Mouse (Mus musculus) midbrain, embryonic 10.5 days (tissue): ENCODE data around the gene Acad11. TPM values are rescaled to one million over a fixed set of nuclear protein-coding genes. Genes with fewer than 3 reads are reported as not detected.
A peak's percentile ranks its signal among the peaks of the same experiment; 100 is the strongest.

Experiments used
- DNase-seq: peaks from one replicate; pipeline ENCODE4 v3.0.0-alpha.2; 2017; ENCODE audit warnings: low spot score
- H3K27ac ChIP-seq: fragments of 300-500 bp; sonication (generic); replicated peaks from 2 replicates; pipeline ENCODE4 v1.5.1; 2016; ENCODE audit warnings: mild to moderate bottlenecking
- H3K27me3 ChIP-seq: fragments of 300-500 bp; sonication (generic); 2 replicates; pipeline ENCODE4 v1.6.1; 2016; ENCODE audit warnings: low read depth, mild to moderate bottlenecking; ENCODE audit not compliant: poor library complexity, severe bottlenecking
- H3K36me3 ChIP-seq: fragments of 300-500 bp; sonication (generic); 2 replicates; pipeline ENCODE4 v1.6.1; 2016; ENCODE audit warnings: mild to moderate bottlenecking, moderate library complexity
- H3K4me1 ChIP-seq: fragments of 300-500 bp; sonication (generic); 2 replicates; pipeline ENCODE4 v1.6.1; 2016
- H3K4me3 ChIP-seq: fragments of 300-500 bp; sonication (generic); 2 replicates; pipeline ENCODE4 v1.5.1; 2016; ENCODE audit warnings: mild to moderate bottlenecking, moderate library complexity
- H3K9me3 ChIP-seq: fragments of 300-500 bp; sonication (generic); replicated peaks from 2 replicates; pipeline ENCODE4 v1.6.1; 2016; ENCODE audit warnings: mild to moderate bottlenecking
- WGBS: fragments of 180-500 bp; shearing (Covaris S2); methylation state at CpG from one replicate; pipeline ENCODE4 v1.1.7; 2016; 5-methylcytosine and 5-hydroxymethylcytosine counted together
- polyA plus RNA-seq: library from polyadenylated mRNA; unstranded; fragments of >200 nt; fragmentation: Nextera tagmentation; extraction: Ambion mirVana; gene quantifications from 2 replicates; pipeline ENCODE4 v1.2.1, GENCODE M21; 2016

The Acad11 gene
- polyA plus RNA-seq, 1 experiment from 2014 or later, result 8.1 TPM

GRCm38 (mm10) chr9:104128110-104128509 is 64.9 kb downstream of the Acad11 start:
- H3K4me3 ChIP-seq, result no peak overlapping the region
- no peaks in the 10 kb centered on the region for H3K27me3 ChIP-seq
- no peaks in the 10 kb centered on the region for H3K9me3 ChIP-seq
- 0 out of 2 replicates have a peak overlapping the region, but pooled peaks have one; percentile 19 for H3K27ac ChIP-seq
- H3K4me1 ChIP-seq, result peaks cover 36% of the 10 kb centered on the region
- peak; percentile 16 for DNase-seq
- 44% methylated on average over 2 of the region's 2 CpGs for WGBS
- no peaks in the 10 kb centered on the region for H3K36me3 ChIP-seq

GRCm38 (mm10) chr9:104130141-104130755 is 67.1 kb downstream of the Acad11 start:
- H3K36me3 ChIP-seq, result no peaks in the 10 kb centered on the region
- no peak overlapping the region for H3K27ac ChIP-seq
- H3K4me1 ChIP-seq, result peaks cover 20% of the 10 kb centered on the region
- WGBS, result 91% methylated on average over 9 of the region's 9 CpGs
- no peaks in the 10 kb centered on the region for H3K27me3 ChIP-seq
- H3K9me3 ChIP-seq, result no peaks in the 10 kb centered on the region
- no peak overlapping the region for H3K4me3 ChIP-seq
- no peak for DNase-seq

DNA sequence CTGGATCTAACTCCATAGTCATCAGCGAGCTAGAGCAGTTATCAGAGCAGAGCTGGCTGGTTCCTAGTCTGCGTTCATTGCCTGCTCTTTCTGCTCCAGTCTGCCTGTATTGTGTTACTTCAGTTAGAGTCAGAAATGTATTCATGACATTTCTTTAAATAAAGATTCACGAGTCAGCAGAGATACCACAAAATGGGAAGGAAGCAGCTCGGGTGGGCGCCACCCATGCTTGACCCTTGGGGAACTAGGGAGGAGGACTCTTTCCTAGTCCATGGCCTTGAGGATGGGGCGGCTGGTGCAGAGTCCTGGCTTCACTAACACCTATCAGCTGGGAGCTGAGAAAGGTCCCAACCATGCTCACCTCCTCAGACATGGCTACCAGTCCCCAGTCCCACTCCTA is 77.2 kb downstream of the Acad11 start:
- 79% methylated on average over 6 of the region's 6 CpGs for WGBS
- Histone ChIP-seq H3K9me3 (no peaks in the 10 kb centered on the region), H3K36me3 (no peaks in the 10 kb centered on the region), H3K27ac (no peak overlapping the region), H3K4me1 (no peaks in the 10 kb centered on the region), H3K27me3 (no peaks in the 10 kb centered on the region), H3K4me3 (no peak overlapping the region)
- DNase-seq, result no peak

DNA sequence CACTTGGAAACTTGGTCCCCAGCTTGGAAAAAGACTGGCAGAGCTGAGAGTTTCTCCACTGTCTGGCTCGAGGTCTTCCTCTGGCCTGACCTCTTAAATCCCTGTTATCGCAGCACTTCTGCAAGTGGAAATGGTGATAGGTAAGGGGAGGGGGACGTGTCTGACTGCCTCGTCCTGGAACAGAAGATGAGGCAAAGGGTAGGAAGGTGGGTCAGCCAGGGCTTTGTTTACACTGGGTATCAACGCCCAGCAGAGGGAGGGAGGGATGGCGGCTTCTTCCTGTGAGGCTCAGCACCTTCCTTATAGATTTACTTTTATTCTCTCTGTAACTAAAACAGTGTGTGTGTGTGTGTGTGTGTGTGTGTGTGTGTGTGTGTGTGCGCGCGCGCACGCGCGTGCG is 79.6 kb downstream of the Acad11 start:
- no peaks in the 10 kb centered on the region for H3K4me1 ChIP-seq
- no peak overlapping the region for H3K4me3 ChIP-seq
- H3K36me3 ChIP-seq, result no peaks in the 10 kb centered on the region
- DNase-seq, result no peak
- H3K27ac ChIP-seq, result no peak overlapping the region
- no peaks in the 10 kb centered on the region for H3K9me3 ChIP-seq
- WGBS, result 91% methylated on average over 14 of the region's 14 CpGs
- H3K27me3 ChIP-seq, result no peaks in the 10 kb centered on the region

DNA sequence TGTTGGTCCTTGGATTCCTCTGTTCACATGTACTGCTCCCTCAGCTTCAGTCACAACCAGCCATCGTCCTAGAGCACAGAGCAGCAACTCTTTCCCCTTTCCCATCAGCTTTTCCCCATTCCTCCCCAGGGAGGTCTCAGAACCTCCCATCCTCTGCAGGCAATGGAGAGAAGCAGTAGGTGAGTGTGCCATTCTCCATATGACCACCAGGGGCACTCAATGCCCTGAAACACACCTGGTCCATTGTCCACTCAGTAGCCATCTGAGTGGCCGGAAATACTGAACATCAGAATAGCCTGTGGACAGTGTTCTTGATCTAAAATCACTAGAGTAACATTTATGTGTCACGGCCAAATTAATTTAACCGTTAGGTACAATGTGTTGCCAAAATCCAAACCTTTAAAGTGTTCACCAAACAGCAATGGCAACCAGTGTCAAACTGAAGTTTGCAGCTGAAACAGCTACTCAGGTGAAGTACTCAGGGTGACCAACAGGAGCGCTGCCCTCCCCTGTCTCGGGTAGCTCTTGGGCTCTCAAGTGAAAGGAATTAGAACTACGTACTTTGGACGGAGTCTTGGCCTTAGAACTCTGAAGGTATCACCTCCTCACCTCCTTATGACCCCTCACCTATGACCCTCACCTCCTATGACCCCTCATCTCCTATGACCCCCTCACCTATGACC is 81.3 kb downstream of the Acad11 start:
- 84% methylated on average over 8 of the region's 8 CpGs for WGBS

GRCm38 (mm10) chr9:104146683-104147082 is 83.5 kb downstream of the Acad11 start:
- Histone ChIP-seq H3K36me3 (peaks cover 21% of the 10 kb centered on the region), H3K4me1 (no peaks in the 10 kb centered on the region), H3K4me3 (no peak overlapping the region), H3K27ac (no peak overlapping the region), H3K27me3 (no peaks in the 10 kb centered on the region), H3K9me3 (no peaks in the 10 kb centered on the region)
- 87% methylated on average over 7 of the region's 7 CpGs for whole genome bisulfite sequencing
- no peak for DNase-seq

More for the DNA sequence above, 81.3 kb downstream of the Acad11 start:
- no peaks in the 10 kb centered on the region for H3K36me3 ChIP-seq
- H3K4me3 ChIP-seq, result no peak overlapping the region
- no peaks in the 10 kb centered on the region for H3K27me3 ChIP-seq
- H3K27ac ChIP-seq, result no peak overlapping the region
- no peaks in the 10 kb centered on the region for H3K4me1 ChIP-seq
- DNase-seq, result no peak
- H3K9me3 ChIP-seq, result no peaks in the 10 kb centered on the region

GRCm38 (mm10) chr9:104148969-104149368 is 85.8 kb downstream of the Acad11 start:
- Histone ChIP-seq H3K4me1 (no peaks in the 10 kb centered on the region), H3K27me3 (no peaks in the 10 kb centered on the region), H3K36me3 (peaks cover 43% of the 10 kb centered on the region), H3K4me3 (no peak overlapping the region), H3K9me3 (no peaks in the 10 kb centered on the region), H3K27ac (no peak overlapping the region)
- WGBS, result 95% methylated on average over 7 of the region's 7 CpGs
- no peak for DNase-seq

DNA sequence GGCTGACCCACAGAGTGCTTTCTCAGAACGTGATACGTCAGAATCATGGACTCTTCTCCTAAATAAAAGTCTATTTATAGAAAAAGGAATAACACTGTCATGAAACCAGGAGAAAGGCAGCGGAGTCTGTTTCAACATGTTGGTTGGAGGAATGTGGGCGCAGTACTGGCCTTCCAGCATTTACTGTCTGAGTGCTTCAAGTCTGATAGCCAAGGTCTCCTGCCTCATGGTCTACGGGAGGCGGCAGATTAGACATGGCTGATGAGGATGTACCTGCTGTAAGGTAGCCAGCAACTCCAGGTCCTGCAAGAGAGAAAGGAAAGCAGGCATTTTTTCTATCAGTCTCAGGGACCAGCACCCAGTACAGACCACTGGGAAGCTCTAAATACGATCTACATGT is 88.9 kb downstream of the Acad11 start:
- 96% methylated on average over 7 of the region's 7 CpGs for WGBS
- DNase-seq, result no peak
- H3K36me3 ChIP-seq, result peaks cover 75% of the 10 kb centered on the region

GRCm38 (mm10) chr9:104155100-104155715 is 92.0 kb downstream of the Acad11 start:
- H3K4me1 ChIP-seq, result no peaks in the 10 kb centered on the region
- no peak for DNase-seq
- no peaks in the 10 kb centered on the region for H3K27me3 ChIP-seq
- no peak overlapping the region for H3K4me3 ChIP-seq
- peaks cover 100% of the 10 kb centered on the region for H3K36me3 ChIP-seq
- no peaks in the 10 kb centered on the region for H3K9me3 ChIP-seq
- WGBS, result 98% methylated on average over 14 of the region's 14 CpGs
- H3K27ac ChIP-seq, result no peak overlapping the region

More for the DNA sequence above, 88.9 kb downstream of the Acad11 start:
- H3K4me1 ChIP-seq, result no peaks in the 10 kb centered on the region
- no peak overlapping the region for H3K27ac ChIP-seq
- no peak overlapping the region for H3K4me3 ChIP-seq
- H3K9me3 ChIP-seq, result no peaks in the 10 kb centered on the region
- H3K27me3 ChIP-seq, result no peaks in the 10 kb centered on the region

GRCm38 (mm10) chr9:104156506-104156905 is 93.3 kb downstream of the Acad11 start:
- Histone ChIP-seq H3K27me3 (no peaks in the 10 kb centered on the region), H3K27ac (no peak overlapping the region), H3K36me3 (peaks cover 100% of the 10 kb centered on the region), H3K4me3 (no peak overlapping the region), H3K9me3 (no peaks in the 10 kb centered on the region), H3K4me1 (no peaks in the 10 kb centered on the region)
- DNase-seq, result no peak
- WGBS, result 97% methylated on average over 8 of the region's 8 CpGs

GRCm38 (mm10) chr9:104157291-104157690 is 94.1 kb downstream of the Acad11 start:
- Histone ChIP-seq H3K4me3 (no peak overlapping the region), H3K4me1 (no peaks in the 10 kb centered on the region), H3K27ac (no peak overlapping the region), H3K9me3 (no peaks in the 10 kb centered on the region), H3K36me3 (peaks cover 100% of the 10 kb centered on the region), H3K27me3 (no peaks in the 10 kb centered on the region)
- 97% methylated on average over 7 of the region's 7 CpGs for WGBS
- DNase-seq, result no peak

DNA sequence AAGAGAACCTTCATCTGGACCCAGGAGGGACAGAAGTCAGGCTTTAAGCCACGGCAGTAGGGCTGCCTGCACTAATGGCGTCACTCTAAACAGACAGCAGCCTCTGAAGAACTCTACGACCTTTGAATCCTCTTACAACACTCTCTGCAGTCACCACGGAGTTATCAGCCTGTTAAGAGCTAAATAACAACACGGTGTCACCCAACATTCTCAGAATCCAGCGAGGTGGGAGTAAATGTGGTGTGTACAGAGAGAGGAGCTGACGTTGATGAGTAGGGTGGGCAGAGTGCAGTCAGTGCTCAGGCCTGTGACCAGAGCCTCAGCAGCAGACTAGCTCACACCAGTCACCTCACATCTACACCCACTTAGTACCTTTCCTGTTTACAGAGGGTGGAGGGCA is 97.9 kb downstream of the Acad11 start:
- H3K4me1 ChIP-seq, result no peaks in the 10 kb centered on the region
- no peak overlapping the region for H3K27ac ChIP-seq
- no peaks in the 10 kb centered on the region for H3K27me3 ChIP-seq
- no peak for DNase-seq
- H3K4me3 ChIP-seq, result no peak overlapping the region
- no peaks in the 10 kb centered on the region for H3K9me3 ChIP-seq
- 91% methylated on average over 7 of the region's 7 CpGs for WGBS
- H3K36me3 ChIP-seq, result peaks cover 100% of the 10 kb centered on the region

- no peaks in the 10 kb centered on the region for H3K4me1 ChIP-seq
- peaks cover 93% of the 10 kb centered on the region for H3K36me3 ChIP-seq
- 91% methylated on average over 5 of the region's 5 CpGs for WGBS
- H3K27ac ChIP-seq, result no peak overlapping the region
- H3K9me3 ChIP-seq, result no peaks in the 10 kb centered on the region
- no peak for DNase-seq
- H3K4me3 ChIP-seq, result no peak overlapping the region
- H3K27me3 ChIP-seq, result no peaks in the 10 kb centered on the region
These were observed 101.0 kb downstream of the Acad11 start for GRCm38 (mm10) chr9:104164194-104164593.
